Mouse (Mus musculus): ENCODE results near the gene Pip5k1b. TPM values are rescaled to one million over a fixed set of nuclear protein-coding genes. Genes with fewer than 3 reads are reported as not detected.

Pip5k1b gene
- 23.1 and 30.5 TPM in 2 replicates for total RNA-seq (2017)

DNA sequence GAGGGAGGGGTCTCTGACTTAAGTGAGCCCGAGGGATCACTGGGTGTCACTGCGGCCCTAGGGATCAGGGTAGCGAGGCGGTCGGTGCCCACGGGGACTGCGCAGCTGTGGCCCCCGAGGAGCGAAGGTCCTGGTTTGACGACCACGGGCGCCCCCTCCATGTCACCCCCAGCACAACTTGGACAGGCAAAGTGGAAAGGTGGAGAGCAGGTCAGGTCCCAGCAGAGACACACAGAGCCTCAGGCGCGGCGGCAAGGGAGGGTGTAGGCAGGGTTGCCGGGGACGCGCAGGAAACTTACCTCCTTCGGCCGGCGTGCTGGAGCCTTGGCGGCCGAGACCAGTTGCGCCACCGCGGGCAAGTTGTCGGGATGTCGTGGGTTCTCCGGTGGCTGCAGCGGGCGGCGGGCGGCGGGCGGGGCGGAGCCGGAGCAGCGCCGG, at the start of gene Pip5k1b:
Gene Pip5k1b (minus strand): TSS at position 407 of the 438 bp plus-strand sequence.
- peak; percentile 38; the same call in 1 of the 2 replicates for ATAC-seq (ENCODE audit: extremely low read depth, insufficient number of reproducible peaks, low FRiP score, poor library complexity, severe bottlenecking)

DNA sequence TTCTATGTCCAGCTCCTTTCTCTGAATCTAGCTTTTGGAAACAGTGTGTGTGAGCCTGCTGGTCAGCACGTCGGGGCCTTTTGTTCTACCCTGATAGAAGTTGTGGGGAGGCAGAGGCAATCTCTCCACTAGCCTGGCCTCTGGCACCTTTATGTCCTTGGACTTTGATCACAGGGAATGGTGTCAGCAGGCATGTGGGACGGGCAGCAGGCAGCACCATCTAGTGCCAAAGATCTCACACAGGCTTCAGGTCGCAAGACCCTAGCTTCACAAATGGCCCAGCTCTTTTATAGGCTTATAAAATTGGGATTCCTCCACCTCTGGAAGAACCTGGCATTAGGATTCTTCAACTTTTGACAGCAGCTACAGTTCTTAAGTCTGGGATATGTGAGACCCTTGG, 48.4 kb upstream of the Pip5k1b start:
- no peak for ATAC-seq (ENCODE audit: extremely low read depth, insufficient number of reproducible peaks, low FRiP score, poor library complexity, severe bottlenecking)

DNA sequence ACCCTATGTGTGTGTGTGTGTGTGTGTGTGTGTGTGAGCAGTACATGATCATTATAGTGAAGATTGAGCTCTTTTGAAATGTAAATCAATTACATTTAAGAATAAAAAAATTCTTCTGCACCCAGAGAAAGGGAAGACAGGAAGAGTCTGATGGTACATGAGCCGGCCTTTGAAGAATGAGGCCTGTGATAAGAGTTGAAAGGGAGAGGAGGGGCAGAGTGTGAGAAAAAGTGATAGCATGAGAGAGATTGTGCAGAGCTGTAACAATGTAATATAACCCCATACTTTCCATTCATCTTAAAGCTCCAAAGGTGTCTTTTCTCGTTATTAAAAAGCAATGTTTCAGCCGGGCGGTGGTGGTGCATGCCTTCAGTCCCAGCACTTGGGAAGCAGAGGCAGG, 47.8 kb upstream of the Pip5k1b start:
- ATAC-seq (ENCODE audit: extremely low read depth, insufficient number of reproducible peaks, low FRiP score, poor library complexity, severe bottlenecking), result no peak

DNA sequence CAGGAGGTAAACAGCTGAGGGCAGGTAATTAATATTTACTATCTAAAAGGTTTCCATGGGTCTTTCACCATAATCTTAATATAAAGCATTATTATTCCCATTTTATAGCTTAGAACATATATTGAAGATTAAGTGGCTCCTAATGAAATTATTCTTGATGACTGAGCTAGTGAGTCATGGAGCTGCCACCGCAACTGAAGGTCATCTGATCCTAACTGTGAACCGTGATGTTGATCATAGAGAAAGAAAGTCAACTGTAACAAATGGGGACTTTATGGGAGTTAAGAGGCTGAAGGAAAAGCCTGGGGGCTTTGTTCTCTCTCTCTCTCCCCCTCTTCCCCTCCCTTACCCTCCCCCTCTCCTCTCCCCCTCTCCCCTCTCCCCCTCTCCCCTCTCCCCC, 31.1 kb upstream of the Pip5k1b start:
- no peak for ATAC-seq (ENCODE audit: extremely low read depth, insufficient number of reproducible peaks, low FRiP score, poor library complexity, severe bottlenecking)

DNA sequence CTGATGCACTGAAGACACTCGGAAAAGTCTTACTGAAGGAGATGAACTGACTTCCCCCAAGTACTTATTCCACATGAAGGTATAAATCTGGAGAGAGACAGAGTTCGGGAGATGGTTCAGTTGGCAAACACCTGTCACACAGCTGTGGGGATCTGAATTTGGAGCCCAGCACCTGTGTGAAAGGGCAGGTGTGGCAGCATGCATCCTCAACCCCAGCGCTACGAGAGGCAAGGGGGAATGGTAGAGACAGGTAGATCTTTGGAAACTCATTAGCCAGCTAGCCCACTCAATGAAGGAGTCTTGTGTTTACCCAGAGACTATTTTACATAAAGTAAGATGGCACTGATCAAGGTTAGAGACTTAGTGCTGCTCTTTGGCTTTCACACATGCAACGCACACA, 29.5 kb upstream of the Pip5k1b start:
- ATAC-seq (ENCODE audit: extremely low read depth, insufficient number of reproducible peaks, low FRiP score, poor library complexity, severe bottlenecking), result no peak

DNA sequence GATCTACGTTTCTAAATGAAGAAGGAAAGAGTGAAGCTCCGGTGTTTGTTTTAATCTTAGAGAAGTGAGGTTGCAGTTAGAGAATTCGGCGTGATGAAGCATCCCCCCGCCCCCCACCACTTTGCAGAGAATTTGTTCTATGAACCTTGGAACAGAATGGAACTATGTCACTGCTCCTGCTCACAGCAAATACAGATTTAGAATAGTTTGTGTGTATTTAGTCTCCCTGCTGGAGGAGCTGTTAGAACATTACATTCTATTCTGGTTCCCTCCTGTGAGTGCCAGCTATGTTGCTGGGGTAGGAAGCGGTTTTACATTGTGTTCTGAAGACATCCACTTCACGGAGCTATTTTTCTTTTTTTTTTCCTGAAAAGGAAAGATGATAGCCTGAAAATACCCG, 28.3 kb upstream of the Pip5k1b start:
- ATAC-seq (ENCODE audit: extremely low read depth, insufficient number of reproducible peaks, low FRiP score, poor library complexity, severe bottlenecking), result no peak

- no peak for ATAC-seq (ENCODE audit: extremely low read depth, insufficient number of reproducible peaks, low FRiP score, poor library complexity, severe bottlenecking)
These were observed 20.5 kb upstream of the Pip5k1b start for GRCm38 (mm10) chr19:24576125-24576524.

DNA sequence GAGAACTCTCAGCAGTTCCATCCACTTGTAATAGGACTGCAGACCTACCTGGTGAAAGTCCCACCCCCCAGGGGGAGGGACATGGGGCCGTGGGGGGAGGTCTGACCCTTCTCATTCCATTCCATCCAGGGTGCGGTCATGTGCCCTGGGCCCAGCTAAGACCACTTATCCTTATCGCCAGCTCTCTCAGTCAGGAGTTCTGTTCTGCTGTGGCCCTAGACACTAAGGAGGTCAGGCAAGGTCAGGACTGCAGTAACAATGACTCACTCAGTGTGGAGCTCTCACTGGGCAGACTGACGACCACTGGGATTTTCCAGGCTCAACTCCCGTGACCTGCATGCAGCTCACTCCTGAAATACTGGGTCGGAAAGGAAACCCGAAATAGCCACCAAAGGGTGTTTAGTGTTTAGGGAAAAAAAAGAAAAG, 16.1 kb upstream of the Pip5k1b start:
- no peak for ATAC-seq (ENCODE audit: extremely low read depth, insufficient number of reproducible peaks, low FRiP score, poor library complexity, severe bottlenecking)

GRCm38 (mm10) chr19:24570969-24571368, 15.3 kb upstream of the Pip5k1b start:
- ATAC-seq (ENCODE audit: extremely low read depth, insufficient number of reproducible peaks, low FRiP score, poor library complexity, severe bottlenecking), result no peak

DNA sequence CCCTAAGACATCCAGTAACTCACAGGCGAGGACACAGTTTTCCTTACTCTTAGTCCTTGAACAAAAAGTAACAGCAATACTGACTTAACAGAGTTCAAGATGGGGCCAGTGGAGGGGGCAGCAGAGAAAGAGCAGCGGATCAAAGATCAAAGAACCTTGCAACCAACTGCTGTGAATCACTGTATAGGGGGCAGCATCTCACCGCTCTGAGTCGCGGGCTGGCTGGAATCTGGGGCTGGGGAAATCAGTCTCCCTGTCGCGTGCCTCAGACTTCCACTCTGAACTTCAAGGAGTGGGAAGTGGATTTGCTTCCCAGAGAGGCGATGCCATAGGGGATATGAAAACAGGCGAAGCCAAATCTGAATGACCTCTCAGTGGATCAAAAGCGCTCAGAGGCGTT, 1.8 kb upstream of the Pip5k1b start:
- no peak for ATAC-seq (ENCODE audit: extremely low read depth, insufficient number of reproducible peaks, low FRiP score, poor library complexity, severe bottlenecking)

GRCm38 (mm10) chr19:24556585-24556966, 904 bp upstream of the Pip5k1b start:
- no peak for ATAC-seq (ENCODE audit: extremely low read depth, insufficient number of reproducible peaks, low FRiP score, poor library complexity, severe bottlenecking)

- ATAC-seq (ENCODE audit: extremely low read depth, insufficient number of reproducible peaks, low FRiP score, poor library complexity, severe bottlenecking), result peak; percentile 75
These were observed 372 bp upstream of the Pip5k1b start for GRCm38 (mm10) chr19:24555904-24556584.

GRCm38 (mm10) chr19:24554911-24555465, 684 bp downstream of the Pip5k1b start:
- peak; percentile 13; the same call in 1 of the 2 replicates for ATAC-seq (ENCODE audit: extremely low read depth, insufficient number of reproducible peaks, low FRiP score, poor library complexity, severe bottlenecking)

DNA sequence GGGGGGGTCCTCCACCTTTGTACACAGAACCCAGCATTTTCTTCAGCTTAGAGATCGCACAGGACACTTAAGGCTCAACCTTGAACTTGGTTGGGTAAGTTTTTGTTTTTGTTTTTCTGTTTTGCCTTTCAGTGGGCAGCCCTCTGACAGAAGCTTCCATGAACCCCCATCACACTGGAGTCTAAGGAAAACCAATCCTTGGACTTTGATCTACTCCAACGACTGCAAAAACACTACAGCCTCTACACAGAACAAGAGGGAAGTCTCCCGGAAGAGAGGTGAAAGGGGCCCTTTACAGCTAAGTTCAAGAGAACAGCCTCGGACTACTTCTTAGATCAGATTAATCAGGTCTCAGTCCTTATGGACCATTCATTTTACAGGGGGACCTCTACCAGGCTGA, 1.2 kb downstream of the Pip5k1b start:
- ATAC-seq (ENCODE audit: extremely low read depth, insufficient number of reproducible peaks, low FRiP score, poor library complexity, severe bottlenecking), result no peak

GRCm38 (mm10) chr19:24553291-24554075, 2.2 kb downstream of the Pip5k1b start:
- ATAC-seq (ENCODE audit: extremely low read depth, insufficient number of reproducible peaks, low FRiP score, poor library complexity, severe bottlenecking), result no peak

GRCm38 (mm10) chr19:24552641-24553040, 3.0 kb downstream of the Pip5k1b start:
- peak; percentile 54 for ATAC-seq (ENCODE audit: extremely low read depth, insufficient number of reproducible peaks, low FRiP score, poor library complexity, severe bottlenecking)

GRCm38 (mm10) chr19:24551196-24551954, 4.3 kb downstream of the Pip5k1b start:
- ATAC-seq (ENCODE audit: extremely low read depth, insufficient number of reproducible peaks, low FRiP score, poor library complexity, severe bottlenecking), result no peak

DNA sequence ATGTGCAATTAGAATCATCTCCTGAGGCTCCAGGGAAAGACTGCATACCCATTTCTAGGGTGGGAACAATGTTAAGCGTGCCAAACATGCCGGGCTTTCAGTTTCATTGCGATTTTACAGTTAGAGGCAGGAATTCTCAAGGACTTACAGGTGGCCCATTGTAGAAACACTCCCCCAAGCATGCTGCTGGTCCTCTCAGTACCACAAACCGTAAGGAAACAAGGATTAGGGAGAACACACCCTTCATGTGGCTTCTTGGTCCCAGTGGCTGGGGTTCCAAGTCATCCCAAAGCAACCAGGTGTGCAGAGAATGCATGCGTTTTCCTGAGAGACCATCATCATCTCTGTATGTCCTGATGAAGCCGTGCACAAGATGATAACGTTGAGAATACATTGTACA, 4.9 kb downstream of the Pip5k1b start:
- no peak for ATAC-seq (ENCODE audit: extremely low read depth, insufficient number of reproducible peaks, low FRiP score, poor library complexity, severe bottlenecking)

- no peak for ATAC-seq (ENCODE audit: extremely low read depth, insufficient number of reproducible peaks, low FRiP score, poor library complexity, severe bottlenecking)
These were observed 5.7 kb downstream of the Pip5k1b start for GRCm38 (mm10) chr19:24550016-24550415.

Data from neutrophil, adult 5-6 weeks (primary cell).